Mouse (Mus musculus) yolk sac, embryonic 10.5 days (tissue): ENCODE results near the gene 1700028J19Rik.
A peak's percentile ranks its signal among the peaks of the same experiment; 100 is the strongest.

ENCODE experiments used
- DNase-seq: peaks from one replicate; pipeline ENCODE4 v3.0.0-alpha.2; 2017; ENCODE audit warnings: low spot score

1700028J19Rik gene

GRCm38 (mm10) chr7:44246055-44246983 lies at the start of gene 1700028J19Rik, which contains the start of gene 2410002F23Rik:
1700028J19Rik (minus strand) TSS chr7:44246695.
2410002F23Rik (plus strand) TSS chr7:44246722.
- DNase-seq, result peak; percentile 91

GRCm38 (mm10) chr7:44291418-44291817 lies 44.9 kb upstream of the 1700028J19Rik start:
- DNase-seq, result no peak

- DNase-seq, result no peak
These were observed 44.5 kb upstream of the 1700028J19Rik start for GRCm38 (mm10) chr7:44290986-44291385.

- no peak for DNase-seq
These were observed 41.3 kb upstream of the 1700028J19Rik start for GRCm38 (mm10) chr7:44287760-44288159.

- DNase-seq, result no peak
These were observed 35.1 kb upstream of the 1700028J19Rik start for GRCm38 (mm10) chr7:44281586-44281985.

GRCm38 (mm10) chr7:44280959-44281358 lies 34.5 kb upstream of the 1700028J19Rik start:
- no peak for DNase-seq

GRCm38 (mm10) chr7:44277250-44277622 lies 30.7 kb upstream of the 1700028J19Rik start:
- no peak for DNase-seq

- no peak for DNase-seq
These were observed 30.2 kb upstream of the 1700028J19Rik start for GRCm38 (mm10) chr7:44276461-44277249.

- no peak for DNase-seq
These were observed 29.1 kb upstream of the 1700028J19Rik start for GRCm38 (mm10) chr7:44275546-44275945.

- DNase-seq, result no peak
These were observed 27.6 kb upstream of the 1700028J19Rik start for GRCm38 (mm10) chr7:44274096-44274495.

GRCm38 (mm10) chr7:44273446-44273845 lies 27.0 kb upstream of the 1700028J19Rik start:
- DNase-seq, result no peak

GRCm38 (mm10) chr7:44272546-44272945 lies 26.1 kb upstream of the 1700028J19Rik start:
- DNase-seq, result no peak

GRCm38 (mm10) chr7:44271309-44271708 lies 24.8 kb upstream of the 1700028J19Rik start:
- DNase-seq, result no peak

- DNase-seq, result no peak
These were observed 22.9 kb upstream of the 1700028J19Rik start for GRCm38 (mm10) chr7:44269397-44269796.

- DNase-seq, result no peak
These were observed 21.6 kb upstream of the 1700028J19Rik start for GRCm38 (mm10) chr7:44268117-44268516.

- peak; percentile 85 for DNase-seq
These were observed 16.5 kb upstream of the 1700028J19Rik start for GRCm38 (mm10) chr7:44262791-44263643.

GRCm38 (mm10) chr7:44261147-44261546 lies 14.7 kb upstream of the 1700028J19Rik start, which contains the start of gene Gm15517:
Gm15517 (plus strand) TSS chr7:44261447.
- no peak for DNase-seq

- DNase-seq, result no peak
These were observed 13.9 kb upstream of the 1700028J19Rik start for GRCm38 (mm10) chr7:44260410-44260809.

- no peak for DNase-seq
These were observed 10.8 kb upstream of the 1700028J19Rik start, which contains the start of gene Acp4 for GRCm38 (mm10) chr7:44257278-44257677. Acp4 (minus strand) TSS chr7:44257378.

GRCm38 (mm10) chr7:44254930-44255329 lies 8.4 kb upstream of the 1700028J19Rik start:
- no peak for DNase-seq

GRCm38 (mm10) chr7:44253023-44253616 lies 6.6 kb upstream of the 1700028J19Rik start:
- DNase-seq, result no peak
